Mouse (Mus musculus) ES-Bruce4 (cell line): Measurements from ENCODE around the gene Iqschfp. TPM values are rescaled to one million over a fixed set of nuclear protein-coding genes. Genes with fewer than 3 reads are reported as not detected.

Source experiments
- H3K27ac ChIP-seq: 2 replicates; pipeline ENCODE4 v1.5.1; 2012; ENCODE audit warnings: low read length, inconsistent platforms; ENCODE audit not compliant: insufficient read depth
- H3K27me3 ChIP-seq: 2 replicates; pipeline ENCODE4 v1.6.1; 2012; ENCODE audit warnings: mild to moderate bottlenecking, low read length, inconsistent platforms; ENCODE audit not compliant: control insufficient read depth, poor library complexity, insufficient read depth, severe bottlenecking
- H3K36me3 ChIP-seq: 2 replicates; pipeline ENCODE4 v1.6.1; 2012; ENCODE audit warnings: inconsistent platforms, mild to moderate bottlenecking, low read length, moderate library complexity; ENCODE audit not compliant: control insufficient read depth, poor library complexity, insufficient read depth, severe bottlenecking
- H3K4me1 ChIP-seq: one replicate; pipeline ENCODE4 v1.8.1; 2011; ENCODE audit warnings: low read length; ENCODE audit not compliant: control insufficient read depth, insufficient read depth
- H3K4me3 ChIP-seq: 2 replicates; pipeline ENCODE4 v1.5.1; 2011; ENCODE audit warnings: low read depth, mild to moderate bottlenecking, low read length
- H3K9ac ChIP-seq: 2 replicates; pipeline ENCODE4 v1.6.1; 2012; ENCODE audit warnings: low read depth, mild to moderate bottlenecking, inconsistent platforms; ENCODE audit not compliant: poor library complexity, severe bottlenecking
- H3K9me3 ChIP-seq: replicated peaks from 2 replicates; pipeline ENCODE4 v1.6.1; 2012; ENCODE audit warnings: mild to moderate bottlenecking, low read length, inconsistent platforms; ENCODE audit not compliant: control insufficient read depth, poor library complexity, insufficient read depth, severe bottlenecking
- CTCF ChIP-seq: IDR thresholded peaks from one replicate; pipeline ENCODE4 v1.8.1; 2011; ENCODE audit warnings: low read depth, low read length
- EP300 ChIP-seq: IDR thresholded peaks from 2 replicates; pipeline ENCODE4 v1.6.1; 2011; ENCODE audit warnings: low read depth, low read length; ENCODE audit not compliant: insufficient read depth
- POLR2A ChIP-seq: IDR thresholded peaks from one replicate; pipeline ENCODE4 v1.8.1; 2011; ENCODE audit warnings: low read length; ENCODE audit not compliant: insufficient read depth
- polyA plus RNA-seq: library from polyadenylated mRNA; stranded (reverse); fragments of >200 nt; gene quantifications from 2 replicates; pipeline ENCODE4 v1.2.4, GENCODE M21; 2011; ENCODE audit warnings: low read depth; ENCODE audit not compliant: missing spikeins, insufficient read depth, insufficient read length

The Iqschfp gene
- polyA plus RNA-seq, 1 experiment: not detected

- Histone ChIP-seq H3K36me3 (no peaks in the 10 kb centered on the region), H3K27ac (no peak overlapping the region), H3K4me1 (no peaks in the 10 kb centered on the region), H3K27me3 (no peaks in the 10 kb centered on the region), H3K4me3 (no peak overlapping the region), H3K9me3 (no peaks in the 10 kb centered on the region), H3K9ac (no peak overlapping the region)
- TF ChIP-seq POLR2A (no peak), CTCF (no peak), EP300 (no peak)
Observed at GRCm38 (mm10) chr3:68101343-68101742, 209.3 kb downstream of the Iqschfp start.

- Histone ChIP-seq H3K9ac (no peak overlapping the region), H3K27me3 (no peaks in the 10 kb centered on the region), H3K4me3 (no peak overlapping the region), H3K27ac (no peak overlapping the region), H3K36me3 (no peaks in the 10 kb centered on the region), H3K4me1 (no peaks in the 10 kb centered on the region), H3K9me3 (no peaks in the 10 kb centered on the region)
- TF ChIP-seq CTCF (no peak), EP300 (no peak), POLR2A (no peak)
Observed at GRCm38 (mm10) chr3:68105081-68105685, 213.2 kb downstream of the Iqschfp start.

- Histone ChIP-seq H3K9me3 (no peaks in the 10 kb centered on the region; the same call in 1 of the 2 replicates), H3K4me1 (no peaks in the 10 kb centered on the region), H3K36me3 (no peaks in the 10 kb centered on the region)
Observed at GRCm38 (mm10) chr3:68121338-68121737, 229.3 kb downstream of the Iqschfp start.

GRCm38 (mm10) chr3:68126284-68126856 is 234.3 kb downstream of the Iqschfp start:
- Histone ChIP-seq H3K27ac (no peak overlapping the region), H3K36me3 (no peaks in the 10 kb centered on the region), H3K4me3 (no peak overlapping the region), H3K4me1 (no peaks in the 10 kb centered on the region), H3K9me3 (no peaks in the 10 kb centered on the region), H3K9ac (no peak overlapping the region), H3K27me3 (no peaks in the 10 kb centered on the region; the same call in 1 of the 2 replicates)
- no peak for TF ChIP-seq POLR2A
- TF ChIP-seq CTCF: no peak
- no peak for TF ChIP-seq EP300

More at GRCm38 (mm10) chr3:68121338-68121737, 229.3 kb downstream of the Iqschfp start:
- Histone ChIP-seq H3K27ac (no peak overlapping the region), H3K4me3 (no peak overlapping the region), H3K9ac (no peak overlapping the region), H3K27me3 (no peaks in the 10 kb centered on the region)
- no peak for TF ChIP-seq EP300
- TF ChIP-seq POLR2A: no peak
- TF ChIP-seq CTCF: no peak

- Histone ChIP-seq H3K9ac (no peak overlapping the region), H3K27me3 (no peaks in the 10 kb centered on the region; the same call in 1 of the 2 replicates), H3K4me3 (no peak overlapping the region), H3K9me3 (no peaks in the 10 kb centered on the region), H3K36me3 (no peaks in the 10 kb centered on the region), H3K4me1 (no peaks in the 10 kb centered on the region), H3K27ac (no peak overlapping the region)
- TF ChIP-seq EP300 (no peak), POLR2A (no peak), CTCF (no peak)
Observed at GRCm38 (mm10) chr3:68130386-68130785, 238.4 kb downstream of the Iqschfp start.
